Mouse (Mus musculus) C2C12 (cell line): ENCODE data around the gene A830031A19Rik.

Experiments
- CEBPB ChIP-seq: IDR thresholded peaks from one replicate; pipeline ENCODE4 v1.6.1; 2011; ENCODE audit warnings: low read depth, mild to moderate bottlenecking, control low read depth, moderate library complexity
- CTCF ChIP-seq: IDR thresholded peaks from one replicate; pipeline ENCODE4 v1.5.1; 2011; ENCODE audit not compliant: control insufficient read depth, insufficient read depth, insufficient read length
- MAX ChIP-seq: IDR thresholded peaks from one replicate; pipeline ENCODE4 v1.6.1; 2011; ENCODE audit warnings: mild to moderate bottlenecking, control low read depth

GRCm38 (mm10) chr11:24064221-24064620 is 10.6 kb downstream of the A830031A19Rik start:
- TF ChIP-seq CTCF (no peak), CEBPB (no peak), MAX (no peak)
